Mouse (Mus musculus): ENCODE measurements at regions not wholly inside any gene's neighbourhood (a gene's known extent, or its start where the extent isn't known, plus 50 kb on each side); places are given as distances from the start of the nearest gene placed in this dataset.

GRCm38 (mm10) chr6:70714239-70714638 lies 77.8 kb downstream of the Rpia start:
- peak; percentile 43 for DNase-seq

- DNase-seq, result no peak
Measured at GRCm38 (mm10) chr6:70713665-70714064, 78.4 kb downstream of the Rpia start.

- no peak for DNase-seq
Measured at GRCm38 (mm10) chr6:70713118-70713517, 78.9 kb downstream of the Rpia start.

- DNase-seq, result peak; percentile 43
Measured at GRCm38 (mm10) chr6:70709338-70710055, 82.5 kb downstream of the Rpia start.

GRCm38 (mm10) chr6:70695596-70695995 lies 96.4 kb downstream of the Rpia start:
- DNase-seq, result no peak

Measured in cerebellum, adult 8-10 months (tissue).